Mouse (Mus musculus): ENCODE data around the gene Sav1. TPM values are rescaled to one million over a fixed set of nuclear protein-coding genes. Genes with fewer than 3 reads are reported as not detected.
A peak's percentile ranks its signal among the peaks of the same experiment; 100 is the strongest.

The Sav1 gene
- polyA plus RNA-seq, 1 experiment from 2014 or later, result 4.4 TPM

GRCm38 (mm10) chr12:69986241-69986762 lies 500 bp downstream of the Sav1 start:
- no peaks in the 10 kb centered on the region for H3K27me3 ChIP-seq
- peak overlapping the region; percentile 89 for H3K4me3 ChIP-seq
- ATAC-seq (ENCODE audit: insufficient number of reproducible peaks, insufficient read depth, low FRiP score, low TSS enrichment, low read depth), result peak; percentile 59; the same call in 1 of the 2 replicates
- H3K9ac ChIP-seq, result peak overlapping the region; percentile 96
- no peaks in the 10 kb centered on the region for H3K9me3 ChIP-seq
- H3K27ac ChIP-seq, result peak overlapping the region; percentile 92
- peaks cover 31% of the 10 kb centered on the region for H3K36me3 ChIP-seq
- WGBS, result under 1% methylated on average over 34 of the region's 36 CpGs
- peaks cover 14% of the 10 kb centered on the region for H3K4me1 ChIP-seq
- H3K4me2 ChIP-seq, result peak overlapping the region; percentile 71

GRCm38 (mm10) chr12:69985546-69985945 lies 1.3 kb downstream of the Sav1 start:
- ATAC-seq (ENCODE audit: insufficient number of reproducible peaks, insufficient read depth, low FRiP score, low TSS enrichment, low read depth), result no peak
- Histone ChIP-seq H3K4me2 (peak overlapping the region; percentile 71), H3K27me3 (no peaks in the 10 kb centered on the region), H3K4me3 (peak overlapping the region; percentile 89), H3K9ac (peak overlapping the region; percentile 96), H3K36me3 (peaks cover 37% of the 10 kb centered on the region), H3K9me3 (no peaks in the 10 kb centered on the region), H3K27ac (no peak overlapping the region), H3K4me1 (peaks cover 14% of the 10 kb centered on the region)
- 32% methylated on average over 4 of the region's 4 CpGs for WGBS

- ATAC-seq (ENCODE audit: insufficient number of reproducible peaks, insufficient read depth, low FRiP score, low TSS enrichment, low read depth), result no peak
- H3K36me3 ChIP-seq, result peaks cover 53% of the 10 kb centered on the region
- no peak overlapping the region for H3K4me2 ChIP-seq
- WGBS, result 68% methylated on average over 5 of the region's 5 CpGs
- no peak overlapping the region for H3K9ac ChIP-seq
- H3K4me1 ChIP-seq, result peaks cover 14% of the 10 kb centered on the region
- H3K9me3 ChIP-seq, result no peaks in the 10 kb centered on the region
- H3K27ac ChIP-seq, result no peak overlapping the region
- no peak overlapping the region for H3K4me3 ChIP-seq
- H3K27me3 ChIP-seq, result no peaks in the 10 kb centered on the region
These were observed 3.9 kb downstream of the Sav1 start for GRCm38 (mm10) chr12:69982874-69983273.

GRCm38 (mm10) chr12:69977376-69977998 lies 9.3 kb downstream of the Sav1 start:
- no peak overlapping the region for H3K4me3 ChIP-seq
- no peak overlapping the region for H3K27ac ChIP-seq
- 74% methylated on average over 9 of the region's 9 CpGs for WGBS
- no peaks in the 10 kb centered on the region for H3K9me3 ChIP-seq
- H3K27me3 ChIP-seq, result no peaks in the 10 kb centered on the region
- H3K36me3 ChIP-seq, result peaks cover 41% of the 10 kb centered on the region
- H3K4me2 ChIP-seq, result no peak overlapping the region
- ATAC-seq (ENCODE audit: insufficient number of reproducible peaks, insufficient read depth, low FRiP score, low TSS enrichment, low read depth), result no peak
- H3K4me1 ChIP-seq, result peaks cover 12% of the 10 kb centered on the region
- H3K9ac ChIP-seq, result no peak overlapping the region

- Histone ChIP-seq H3K4me3 (no peak overlapping the region), H3K4me2 (no peak overlapping the region), H3K27ac (no peak overlapping the region), H3K4me1 (peaks cover 8% of the 10 kb centered on the region), H3K9ac (no peak overlapping the region), H3K27me3 (no peaks in the 10 kb centered on the region), H3K9me3 (no peaks in the 10 kb centered on the region), H3K36me3 (peaks cover 39% of the 10 kb centered on the region)
- no peak for ATAC-seq (ENCODE audit: insufficient number of reproducible peaks, insufficient read depth, low FRiP score, low TSS enrichment, low read depth)
- 87% methylated on average over 6 of the region's 6 CpGs for WGBS
These were observed 10.1 kb downstream of the Sav1 start for GRCm38 (mm10) chr12:69976688-69977087.

- no peak for ATAC-seq (ENCODE audit: insufficient number of reproducible peaks, insufficient read depth, low FRiP score, low TSS enrichment, low read depth)
- Histone ChIP-seq H3K4me3 (no peak overlapping the region), H3K27ac (no peak overlapping the region), H3K27me3 (no peaks in the 10 kb centered on the region), H3K9me3 (no peaks in the 10 kb centered on the region), H3K4me1 (peaks cover 8% of the 10 kb centered on the region), H3K4me2 (no peak overlapping the region), H3K36me3 (peaks cover 48% of the 10 kb centered on the region), H3K9ac (no peak overlapping the region)
These were observed 13.1 kb downstream of the Sav1 start for GRCm38 (mm10) chr12:69973666-69974065.

GRCm38 (mm10) chr12:69968154-69968553 lies 18.6 kb downstream of the Sav1 start:
- no peak for ATAC-seq (ENCODE audit: insufficient number of reproducible peaks, insufficient read depth, low FRiP score, low TSS enrichment, low read depth)
- Histone ChIP-seq H3K9ac (no peak overlapping the region), H3K36me3 (peaks cover 78% of the 10 kb centered on the region), H3K27me3 (no peaks in the 10 kb centered on the region), H3K9me3 (no peaks in the 10 kb centered on the region), H3K4me3 (no peak overlapping the region), H3K4me2 (no peak overlapping the region), H3K4me1 (no peaks in the 10 kb centered on the region), H3K27ac (no peak overlapping the region)
- 60% methylated on average over 5 of the region's 5 CpGs for WGBS

- no peak for ATAC-seq (ENCODE audit: insufficient number of reproducible peaks, insufficient read depth, low FRiP score, low TSS enrichment, low read depth)
- no peaks in the 10 kb centered on the region for H3K9me3 ChIP-seq
- H3K36me3 ChIP-seq, result peaks cover 83% of the 10 kb centered on the region
These were observed 19.7 kb downstream of the Sav1 start for GRCm38 (mm10) chr12:69967112-69967511.

GRCm38 (mm10) chr12:69966071-69966470 lies 20.7 kb downstream of the Sav1 start:
- Histone ChIP-seq H3K9ac (no peak overlapping the region), H3K27me3 (no peaks in the 10 kb centered on the region), H3K4me3 (no peak overlapping the region), H3K36me3 (peaks cover 85% of the 10 kb centered on the region), H3K9me3 (no peaks in the 10 kb centered on the region), H3K4me2 (no peak overlapping the region), H3K4me1 (no peaks in the 10 kb centered on the region), H3K27ac (no peak overlapping the region)
- no peak for ATAC-seq (ENCODE audit: insufficient number of reproducible peaks, insufficient read depth, low FRiP score, low TSS enrichment, low read depth)
- WGBS, result 90% methylated on average over 5 of the region's 5 CpGs

More at GRCm38 (mm10) chr12:69967112-69967511, 19.7 kb downstream of the Sav1 start:
- Histone ChIP-seq H3K9ac (no peak overlapping the region), H3K27me3 (no peaks in the 10 kb centered on the region), H3K4me3 (no peak overlapping the region), H3K27ac (no peak overlapping the region), H3K4me2 (no peak overlapping the region), H3K4me1 (no peaks in the 10 kb centered on the region)
- 91% methylated on average over 6 of the region's 6 CpGs for WGBS

- Histone ChIP-seq H3K9ac (no peak overlapping the region), H3K27ac (no peak overlapping the region), H3K4me1 (no peaks in the 10 kb centered on the region), H3K9me3 (no peaks in the 10 kb centered on the region), H3K4me2 (no peak overlapping the region), H3K27me3 (no peaks in the 10 kb centered on the region), H3K36me3 (peaks cover 84% of the 10 kb centered on the region), H3K4me3 (no peak overlapping the region)
- 81% methylated on average over 3 of the region's 3 CpGs for WGBS
- ATAC-seq (ENCODE audit: insufficient number of reproducible peaks, insufficient read depth, low FRiP score, low TSS enrichment, low read depth), result no peak
These were observed 21.2 kb downstream of the Sav1 start for GRCm38 (mm10) chr12:69965644-69966043.

- 90% methylated on average over 6 of the region's 6 CpGs for WGBS
- Histone ChIP-seq H3K4me3 (no peak overlapping the region), H3K36me3 (peaks cover 74% of the 10 kb centered on the region), H3K9me3 (no peaks in the 10 kb centered on the region), H3K4me2 (no peak overlapping the region), H3K4me1 (no peaks in the 10 kb centered on the region), H3K27ac (no peak overlapping the region), H3K27me3 (no peaks in the 10 kb centered on the region), H3K9ac (no peak overlapping the region)
- ATAC-seq (ENCODE audit: insufficient number of reproducible peaks, insufficient read depth, low FRiP score, low TSS enrichment, low read depth), result no peak
These were observed 23.7 kb downstream of the Sav1 start for GRCm38 (mm10) chr12:69963141-69963540.

GRCm38 (mm10) chr12:69962468-69962867 lies 24.3 kb downstream of the Sav1 start:
- 60% methylated on average over 4 of the region's 4 CpGs for WGBS
- H3K9me3 ChIP-seq, result no peaks in the 10 kb centered on the region
- H3K27me3 ChIP-seq, result no peaks in the 10 kb centered on the region
- ATAC-seq (ENCODE audit: insufficient number of reproducible peaks, insufficient read depth, low FRiP score, low TSS enrichment, low read depth), result no peak
- H3K4me1 ChIP-seq, result no peaks in the 10 kb centered on the region
- no peak overlapping the region for H3K4me2 ChIP-seq
- peaks cover 69% of the 10 kb centered on the region for H3K36me3 ChIP-seq
- no peak overlapping the region for H3K4me3 ChIP-seq
- H3K27ac ChIP-seq, result no peak overlapping the region
- no peak overlapping the region for H3K9ac ChIP-seq

All from embryonic facial prominence, embryonic 13.5 days (tissue).